Mouse (Mus musculus): ENCODE results near the gene 1700029P11Rik.

DNA sequence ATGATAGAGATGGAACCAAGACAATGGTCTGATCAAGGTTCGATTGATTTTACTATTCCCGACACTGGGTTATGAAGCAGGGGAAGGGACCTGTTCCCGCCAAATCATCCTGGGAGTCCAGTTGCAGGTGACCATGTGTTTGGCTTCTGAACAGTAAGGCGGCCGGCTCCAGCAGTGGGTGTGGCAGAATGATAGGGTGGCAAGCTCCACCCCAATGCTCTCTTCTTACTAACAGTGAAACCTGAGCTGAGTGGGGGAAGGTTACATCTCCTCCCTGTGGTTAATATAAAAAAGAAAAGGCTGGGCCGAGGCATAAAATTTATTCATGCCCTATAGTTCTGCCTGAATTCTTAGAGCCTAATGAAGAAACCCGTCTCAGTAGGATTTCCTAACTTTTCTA lies 11.2 kb upstream of the 1700029P11Rik start:
- TF ChIP-seq POLR2A (IDR thresholded peaks at IDR 0.05; ENCODE audit: low read depth, low read length) (no peak), CTCF (IDR thresholded peaks at IDR 0.05; ENCODE audit: extremely low read depth, insufficient read length, insufficient replicate concordance, low read depth, low read length) (no peak)

Data from small intestine, adult 2 months (tissue).